Mouse (Mus musculus): ENCODE measurements around the gene Rasl12. TPM values are rescaled to one million over a fixed set of nuclear protein-coding genes. Genes with fewer than 3 reads are reported as not detected.

Rasl12 gene
- polyA plus RNA-seq (2014; fragmentation: Nextera tagmentation; extraction: Ambion mirVana) = 9.6 and 10.9 TPM in 2 replicates

DNA sequence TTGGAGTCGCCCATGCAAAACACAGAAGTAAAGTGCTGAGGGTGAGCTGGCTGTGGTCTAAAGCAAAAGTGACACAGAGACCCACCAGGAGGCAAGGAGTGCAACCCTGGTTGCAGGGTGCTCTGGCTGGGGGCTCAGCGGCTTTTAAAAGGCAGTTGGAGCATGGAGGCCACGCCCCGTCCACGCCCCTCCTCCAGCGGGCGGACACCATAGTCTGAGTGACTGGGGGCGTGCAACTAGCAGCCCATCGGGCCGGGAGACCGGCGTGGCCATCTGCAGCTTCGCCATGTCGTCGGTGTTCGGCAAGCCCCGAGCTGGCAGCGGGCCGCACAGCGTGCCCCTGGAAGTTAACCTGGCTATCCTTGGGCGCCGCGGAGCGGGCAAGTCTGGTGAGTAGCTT is at the start of gene Rasl12:
Rasl12 (plus strand) TSS at position 228 of the 400 bp plus-strand sequence.
- Histone ChIP-seq H3K9ac (ENCODE audit: low read depth, low read length) (peak within 1 kb of the TSS; percentile 69), H3K9me3 (ENCODE audit: control insufficient read depth, low read length) (no peaks in the 10 kb centered on the region), H3K27me3 (replicated peaks; ENCODE audit: control insufficient read depth, insufficient read depth, low read length) (no peaks in the 10 kb centered on the region), H3K4me1 (ENCODE audit: control insufficient read depth, insufficient read depth, low read length) (0 out of 2 replicates have a peak, but pooled peaks cover 4% of the 10 kb centered on the region), H3K4me3 (ENCODE audit: low read depth, low read length) (peak within 1 kb of the TSS; percentile 54), H3K27ac (replicated peaks; ENCODE audit: low read depth, low read length) (no peak within 1 kb of the TSS), H3K36me3 (ENCODE audit: control insufficient read depth, insufficient read depth, low read length) (no peaks in the 10 kb centered on the region), H3K4me2 (ENCODE audit: low read depth, low read length) (peak within 1 kb of the TSS; percentile 71)
- DNase-seq (ENCODE audit: low spot score) (peak; percentile 89), ATAC-seq (ENCODE audit: low read depth) (peak; percentile 89)
- WGBS = under 1% methylated on average over 10 of the region's 24 CpGs

DNA sequence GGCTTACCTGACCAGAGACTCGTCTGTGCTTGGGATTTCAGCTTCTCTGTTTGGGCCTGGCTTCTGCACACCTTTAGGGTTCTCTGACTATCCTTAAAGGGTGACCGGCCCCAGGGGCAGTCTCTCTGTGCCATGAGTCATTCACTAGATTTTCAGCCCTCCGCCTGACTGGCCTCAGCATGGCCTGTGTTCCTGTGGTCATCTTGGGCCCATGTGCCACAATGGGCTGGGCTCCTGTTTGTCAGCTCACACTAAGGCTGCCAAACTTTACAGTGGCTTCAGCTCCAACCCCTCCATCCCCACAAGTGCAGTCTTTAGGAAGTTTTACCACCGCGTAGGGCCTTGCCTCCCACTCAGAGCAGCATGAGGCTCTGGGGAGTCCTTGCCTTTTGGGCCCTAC is 45.1 kb upstream of the Rasl12 start:
- WGBS = 92% methylated on average over 5 of the region's 5 CpGs
- no peaks in the 10 kb centered on the region; the same call in 1 of the 2 replicates for H3K4me1 ChIP-seq (ENCODE audit: control insufficient read depth, insufficient read depth, low read length)
- H3K4me2 ChIP-seq (ENCODE audit: low read depth, low read length) = no peak overlapping the region
- H3K27me3 ChIP-seq (replicated peaks; ENCODE audit: control insufficient read depth, insufficient read depth, low read length) = no peaks in the 10 kb centered on the region
- no peak overlapping the region for H3K9ac ChIP-seq (ENCODE audit: low read depth, low read length)
- no peak overlapping the region for H3K27ac ChIP-seq (replicated peaks; ENCODE audit: low read depth, low read length)
- ATAC-seq (ENCODE audit: low read depth) = no peak
- H3K36me3 ChIP-seq (ENCODE audit: control insufficient read depth, insufficient read depth, low read length) = peaks cover 39% of the 10 kb centered on the region
- H3K9me3 ChIP-seq (ENCODE audit: control insufficient read depth, low read length) = no peaks in the 10 kb centered on the region
- H3K4me3 ChIP-seq (ENCODE audit: low read depth, low read length) = no peak overlapping the region
- no peak for DNase-seq (ENCODE audit: low spot score)

DNA sequence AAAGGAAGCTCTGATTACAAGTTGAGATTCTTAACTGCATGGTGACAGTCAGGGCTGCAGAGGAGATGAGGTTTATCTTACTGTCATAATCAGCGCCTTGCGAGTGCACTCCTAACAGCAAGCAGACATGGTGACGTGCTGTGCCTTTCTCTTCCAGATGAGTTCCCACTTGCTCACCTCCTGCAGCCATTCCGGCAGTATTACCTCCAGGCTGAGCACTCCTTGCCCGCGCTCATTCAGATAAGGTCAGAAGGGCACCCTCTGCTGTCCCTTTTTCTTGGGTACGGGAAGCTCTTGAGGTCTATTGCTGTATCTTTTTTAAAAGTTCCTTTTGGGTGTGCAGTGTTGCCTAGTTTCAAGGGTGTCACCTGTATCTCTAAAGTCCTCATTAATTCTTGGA is 41.7 kb upstream of the Rasl12 start:
- Histone ChIP-seq H3K9ac (ENCODE audit: low read depth, low read length) (no peak overlapping the region), H3K4me2 (ENCODE audit: low read depth, low read length) (no peak overlapping the region), H3K9me3 (ENCODE audit: control insufficient read depth, low read length) (no peaks in the 10 kb centered on the region), H3K36me3 (ENCODE audit: control insufficient read depth, insufficient read depth, low read length) (peaks cover 69% of the 10 kb centered on the region), H3K4me3 (ENCODE audit: low read depth, low read length) (no peak overlapping the region), H3K27ac (replicated peaks; ENCODE audit: low read depth, low read length) (no peak overlapping the region), H3K27me3 (replicated peaks; ENCODE audit: control insufficient read depth, insufficient read depth, low read length) (no peaks in the 10 kb centered on the region), H3K4me1 (ENCODE audit: control insufficient read depth, insufficient read depth, low read length) (no peaks in the 10 kb centered on the region)
- WGBS = 72% methylated on average over 7 of the region's 7 CpGs
- ATAC-seq (ENCODE audit: low read depth) (no peak), DNase-seq (ENCODE audit: low spot score) (no peak)

DNA sequence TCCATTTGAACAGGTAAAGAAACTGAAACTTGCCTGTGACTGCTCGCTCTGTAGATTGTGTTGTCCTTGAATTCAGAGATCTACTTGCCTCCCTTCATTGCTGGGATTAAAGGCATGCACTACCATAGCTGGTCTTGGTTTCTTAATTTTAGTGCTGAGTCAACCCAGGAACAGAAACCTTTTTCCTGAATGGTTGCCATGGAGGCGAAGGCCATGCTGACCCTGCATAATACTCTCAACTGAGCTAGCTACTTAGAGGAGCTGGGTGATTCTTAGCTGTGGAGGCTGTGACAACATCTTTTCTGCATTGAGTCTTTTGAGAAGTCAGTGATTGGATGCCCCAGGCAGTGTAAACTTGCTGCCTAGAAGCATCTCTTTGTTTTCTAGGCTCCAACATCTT is 41.3 kb upstream of the Rasl12 start:
- Histone ChIP-seq H3K27ac (replicated peaks; ENCODE audit: low read depth, low read length) (no peak overlapping the region), H3K9me3 (ENCODE audit: control insufficient read depth, low read length) (no peaks in the 10 kb centered on the region), H3K4me2 (ENCODE audit: low read depth, low read length) (no peak overlapping the region), H3K9ac (ENCODE audit: low read depth, low read length) (no peak overlapping the region), H3K4me3 (ENCODE audit: low read depth, low read length) (no peak overlapping the region), H3K4me1 (ENCODE audit: control insufficient read depth, insufficient read depth, low read length) (no peaks in the 10 kb centered on the region), H3K27me3 (replicated peaks; ENCODE audit: control insufficient read depth, insufficient read depth, low read length) (no peaks in the 10 kb centered on the region), H3K36me3 (ENCODE audit: control insufficient read depth, insufficient read depth, low read length) (peaks cover 72% of the 10 kb centered on the region)
- 90% methylated on average over 2 of the region's 2 CpGs for WGBS
- no peak for ATAC-seq (ENCODE audit: low read depth)
- no peak for DNase-seq (ENCODE audit: low spot score)

DNA sequence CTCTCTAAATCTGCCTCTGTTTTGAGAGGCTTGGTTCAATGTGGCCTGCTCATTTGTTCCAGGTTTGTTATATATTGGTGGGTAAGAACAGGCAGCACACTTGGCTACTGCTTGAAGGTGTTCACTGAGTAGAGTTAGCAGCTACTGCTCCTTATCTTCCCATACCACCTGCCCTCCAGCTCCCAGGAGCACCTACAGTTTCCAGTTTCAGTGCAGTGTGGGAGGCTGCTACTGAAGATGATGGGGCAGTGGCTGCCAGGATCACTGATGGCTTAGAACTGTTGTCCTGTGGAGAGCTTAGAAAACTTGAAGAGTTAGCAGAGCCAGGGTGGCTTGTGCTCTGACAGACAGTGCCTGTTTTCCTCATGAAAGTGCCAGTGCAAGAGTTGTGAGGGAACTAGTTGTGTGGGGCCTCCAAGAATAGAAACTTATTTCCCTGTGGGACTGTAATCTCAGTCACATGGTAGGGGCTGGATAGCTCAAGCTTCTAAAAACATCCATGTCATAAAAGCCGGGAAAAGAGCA is 39.3 kb upstream of the Rasl12 start:
- peaks cover 77% of the 10 kb centered on the region for H3K36me3 ChIP-seq (ENCODE audit: control insufficient read depth, insufficient read depth, low read length)
- no peak for DNase-seq (ENCODE audit: low spot score)

DNA sequence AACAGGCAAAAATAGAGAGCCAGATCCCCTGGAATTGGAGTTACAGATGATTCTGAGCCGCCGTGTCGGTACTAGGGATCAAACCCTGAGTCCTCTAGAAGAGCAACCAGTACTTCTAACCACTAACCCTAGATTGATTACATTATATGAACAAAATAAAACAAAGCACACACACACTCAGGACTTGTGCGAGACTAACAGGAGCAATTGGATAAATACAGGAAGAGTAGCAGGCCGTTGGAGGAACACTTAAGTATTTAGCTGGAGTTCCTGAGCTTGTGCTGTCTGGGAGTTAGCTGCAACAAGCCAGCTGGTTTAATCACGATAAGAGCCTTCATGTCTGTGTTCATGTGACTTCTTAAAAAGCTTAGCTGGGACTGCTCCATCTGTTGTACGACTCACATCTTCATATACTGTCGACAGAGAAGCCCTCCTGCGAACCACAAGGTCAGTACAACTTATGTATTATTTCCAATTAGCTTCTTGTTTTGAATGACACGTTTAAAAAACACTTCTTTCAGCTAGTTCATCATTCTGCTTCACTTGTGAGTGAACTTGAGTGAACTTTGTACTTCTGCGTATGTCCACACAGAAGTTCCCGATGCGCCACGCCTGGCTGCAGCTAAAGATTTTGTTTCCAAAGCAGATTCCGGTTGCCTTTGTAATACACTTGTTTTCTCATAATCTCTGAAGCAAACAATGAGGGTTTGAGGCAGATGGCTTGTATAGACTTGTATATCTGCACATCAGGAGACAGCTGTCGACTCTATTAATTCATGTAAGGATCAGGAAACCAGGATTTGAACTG is 37.5 kb upstream of the Rasl12 start, which contains the start of gene Ubap1l:
Ubap1l (plus strand) TSS at position 401 of the 808 bp plus-strand sequence.
- Histone ChIP-seq H3K36me3 (ENCODE audit: control insufficient read depth, insufficient read depth, low read length) (peaks cover 66% of the 10 kb centered on the region), H3K9ac (ENCODE audit: low read depth, low read length) (no peak within 1 kb of the TSS), H3K4me2 (ENCODE audit: low read depth, low read length) (no peak within 1 kb of the TSS), H3K4me3 (ENCODE audit: low read depth, low read length) (no peak within 1 kb of the TSS), H3K27me3 (replicated peaks; ENCODE audit: control insufficient read depth, insufficient read depth, low read length) (no peaks in the 10 kb centered on the region), H3K9me3 (ENCODE audit: control insufficient read depth, low read length) (no peaks in the 10 kb centered on the region), H3K4me1 (ENCODE audit: control insufficient read depth, insufficient read depth, low read length) (no peaks in the 10 kb centered on the region), H3K27ac (replicated peaks; ENCODE audit: low read depth, low read length) (no peak within 1 kb of the TSS)
- ATAC-seq (ENCODE audit: low read depth) (no peak), DNase-seq (ENCODE audit: low spot score) (no peak)
- 83% methylated on average over 16 of the region's 16 CpGs for WGBS

More for the DNA sequence above, 39.3 kb upstream of the Rasl12 start:
- Histone ChIP-seq H3K4me1 (ENCODE audit: control insufficient read depth, insufficient read depth, low read length) (no peaks in the 10 kb centered on the region), H3K9me3 (ENCODE audit: control insufficient read depth, low read length) (no peaks in the 10 kb centered on the region), H3K4me3 (ENCODE audit: low read depth, low read length) (no peak overlapping the region), H3K4me2 (ENCODE audit: low read depth, low read length) (no peak overlapping the region), H3K27me3 (replicated peaks; ENCODE audit: control insufficient read depth, insufficient read depth, low read length) (no peaks in the 10 kb centered on the region), H3K9ac (ENCODE audit: low read depth, low read length) (no peak overlapping the region), H3K27ac (replicated peaks; ENCODE audit: low read depth, low read length) (no peak overlapping the region)
- 85% methylated on average over 1 of the region's 1 CpGs for WGBS
- no peak for ATAC-seq (ENCODE audit: low read depth)

DNA sequence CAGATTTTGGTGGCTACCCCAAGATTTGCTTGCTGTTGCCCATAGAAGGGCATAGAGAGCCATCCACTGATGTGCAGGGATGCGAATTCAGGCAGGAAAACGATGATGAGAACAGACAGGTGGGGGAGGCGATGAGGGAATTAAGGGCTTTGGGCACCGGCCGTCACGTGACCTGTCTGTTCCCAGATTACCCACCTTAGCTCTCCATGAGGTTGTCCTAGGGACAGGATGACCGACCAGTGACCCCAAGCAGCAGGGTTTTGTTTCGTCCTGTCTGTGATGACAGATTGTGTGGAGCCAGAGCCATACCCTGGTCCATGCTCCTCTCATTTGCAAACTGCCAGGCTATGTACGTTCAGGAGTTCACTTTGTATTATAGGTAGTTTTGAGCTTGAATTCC is 34.6 kb upstream of the Rasl12 start:
- peak; percentile 17 for DNase-seq (ENCODE audit: low spot score)

DNA sequence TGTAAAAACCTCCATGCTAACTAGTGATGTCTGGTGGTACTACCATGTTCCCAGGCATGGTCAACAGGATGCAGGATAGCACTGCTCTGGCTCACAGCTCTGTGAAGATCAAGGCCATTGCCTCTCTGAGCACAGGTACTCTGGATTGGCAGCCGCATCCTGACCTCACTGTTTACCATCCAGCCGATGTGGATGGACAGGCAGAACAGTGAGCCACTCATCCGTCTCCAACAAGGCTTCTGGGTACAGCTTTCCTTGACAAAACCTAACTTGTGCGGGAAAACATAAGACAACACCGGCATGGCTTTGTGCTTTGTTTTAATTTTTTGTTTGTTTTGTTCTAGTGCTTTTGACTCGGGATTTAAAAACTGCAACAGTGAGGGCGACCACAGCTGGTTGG is 32.6 kb upstream of the Rasl12 start:
- Histone ChIP-seq H3K4me2 (ENCODE audit: low read depth, low read length) (no peak overlapping the region), H3K27ac (replicated peaks; ENCODE audit: low read depth, low read length) (no peak overlapping the region), H3K36me3 (ENCODE audit: control insufficient read depth, insufficient read depth, low read length) (peaks cover 23% of the 10 kb centered on the region), H3K4me1 (ENCODE audit: control insufficient read depth, insufficient read depth, low read length) (no peaks in the 10 kb centered on the region), H3K9ac (ENCODE audit: low read depth, low read length) (no peak overlapping the region), H3K9me3 (ENCODE audit: control insufficient read depth, low read length) (no peaks in the 10 kb centered on the region), H3K27me3 (replicated peaks; ENCODE audit: control insufficient read depth, insufficient read depth, low read length) (no peaks in the 10 kb centered on the region), H3K4me3 (ENCODE audit: low read depth, low read length) (no peak overlapping the region)
- WGBS = 88% methylated on average over 7 of the region's 7 CpGs
- no peak for ATAC-seq (ENCODE audit: low read depth)
- no peak for DNase-seq (ENCODE audit: low spot score)

More for the DNA sequence above, 34.6 kb upstream of the Rasl12 start:
- H3K4me2 ChIP-seq (ENCODE audit: low read depth, low read length) = no peak overlapping the region
- peak; percentile 41; the same call in 1 of the 2 replicates for ATAC-seq (ENCODE audit: low read depth)
- no peak overlapping the region for H3K4me3 ChIP-seq (ENCODE audit: low read depth, low read length)
- no peaks in the 10 kb centered on the region for H3K9me3 ChIP-seq (ENCODE audit: control insufficient read depth, low read length)
- H3K27ac ChIP-seq (replicated peaks; ENCODE audit: low read depth, low read length) = no peak overlapping the region
- H3K4me1 ChIP-seq (ENCODE audit: control insufficient read depth, insufficient read depth, low read length) = no peaks in the 10 kb centered on the region
- no peak overlapping the region for H3K9ac ChIP-seq (ENCODE audit: low read depth, low read length)
- peaks cover 41% of the 10 kb centered on the region for H3K36me3 ChIP-seq (ENCODE audit: control insufficient read depth, insufficient read depth, low read length)
- H3K27me3 ChIP-seq (replicated peaks; ENCODE audit: control insufficient read depth, insufficient read depth, low read length) = no peaks in the 10 kb centered on the region
- 51% methylated on average over 8 of the region's 9 CpGs for WGBS

Measured in embryonic facial prominence, embryonic 14.5 days (tissue).